Mouse (Mus musculus): ENCODE data around the gene Man2a2. TPM values are rescaled to one million over a fixed set of nuclear protein-coding genes. Genes with fewer than 3 reads are reported as not detected.

Gene Man2a2
- total and polyA plus RNA-seq, 3 experiments = 12.5 to 46.3 (median 44.3) TPM

DNA sequence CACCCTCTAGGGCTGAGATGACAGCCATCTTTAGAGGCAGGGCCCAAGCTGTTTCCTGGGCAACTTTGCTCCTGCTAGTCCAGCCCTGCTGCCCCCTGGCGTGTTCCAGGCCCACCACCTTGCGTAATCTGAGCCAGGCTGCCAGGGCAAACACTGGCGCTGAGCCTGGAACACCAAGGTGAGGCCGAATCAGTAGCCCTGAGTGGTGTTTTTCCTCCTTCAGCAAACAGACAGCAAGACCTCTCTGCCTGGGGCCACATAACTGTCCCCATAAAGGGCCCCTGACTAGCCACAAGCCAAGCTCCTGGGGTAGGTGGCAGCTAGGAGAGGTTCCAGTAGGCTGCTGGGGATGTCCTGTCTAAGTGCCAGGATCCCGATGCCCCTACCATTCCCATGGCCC is 28.9 kb upstream of the Man2a2 start:
- TF ChIP-seq HCFC1 (IDR thresholded peaks at IDR 0.05; ENCODE audit: low read depth, low read length) (no peak), SMC3 (IDR thresholded peaks at IDR 0.05; ENCODE audit: low read depth, low read length) (no peak)
- Histone ChIP-seq H3K4me2 (ENCODE audit: insufficient read depth, low read depth, poor library complexity, severe bottlenecking) (peak overlapping the region; percentile 79; the same call in 1 of the 2 replicates), H3K27ac (ENCODE audit: insufficient read depth, low read depth) (no peak overlapping the region), H3K27me3 (replicated peaks) (no peaks in the 10 kb centered on the region), H3K4me3 (replicated peaks in 1 of 3; ENCODE audit: low read depth in 2 of 3, low read length in 2 of 3, poor library complexity in 1 of 3) (peak overlapping the region in 1 of 3 experiments; percentile 13), H3K36me3 (replicated peaks in 1 of 2; ENCODE audit: control insufficient read depth in 1 of 2, insufficient read depth in 1 of 2, low read length in 1 of 2) (peaks cover 22 to 36% of the 10 kb centered on the region in 2 experiments), H3K79me2 (replicated peaks; ENCODE audit: control insufficient read depth, extremely low read depth, insufficient read depth, poor library complexity, severe bottlenecking) (peaks cover 24% of the 10 kb centered on the region), H3K9ac (ENCODE audit: insufficient read depth, low read depth) (no peak overlapping the region), H3K4me1 (ENCODE audit: control insufficient read depth in 1 of 2, insufficient read depth in 2 of 2) (peaks cover 17 to 53% of the 10 kb centered on the region in 2 experiments), H3K9me3 (replicated peaks; ENCODE audit: low read length) (no peaks in the 10 kb centered on the region)
- in situ Hi-C loops (cut with MboI; ENCODE audit: low pct_ligation_motif_present, low pct_unique_long_range_greater_than_20kb, low sequenced_read_pairs) = no loop called here
- DNase-seq (ENCODE audit: extremely low read depth) = no peak
- dilution Hi-C loops (cut with MboI; ENCODE audit: extremely low pct_ligation_motif_present, extremely low pct_unique_long_range_greater_than_20kb, low sequenced_read_pairs) = no loop called here

DNA sequence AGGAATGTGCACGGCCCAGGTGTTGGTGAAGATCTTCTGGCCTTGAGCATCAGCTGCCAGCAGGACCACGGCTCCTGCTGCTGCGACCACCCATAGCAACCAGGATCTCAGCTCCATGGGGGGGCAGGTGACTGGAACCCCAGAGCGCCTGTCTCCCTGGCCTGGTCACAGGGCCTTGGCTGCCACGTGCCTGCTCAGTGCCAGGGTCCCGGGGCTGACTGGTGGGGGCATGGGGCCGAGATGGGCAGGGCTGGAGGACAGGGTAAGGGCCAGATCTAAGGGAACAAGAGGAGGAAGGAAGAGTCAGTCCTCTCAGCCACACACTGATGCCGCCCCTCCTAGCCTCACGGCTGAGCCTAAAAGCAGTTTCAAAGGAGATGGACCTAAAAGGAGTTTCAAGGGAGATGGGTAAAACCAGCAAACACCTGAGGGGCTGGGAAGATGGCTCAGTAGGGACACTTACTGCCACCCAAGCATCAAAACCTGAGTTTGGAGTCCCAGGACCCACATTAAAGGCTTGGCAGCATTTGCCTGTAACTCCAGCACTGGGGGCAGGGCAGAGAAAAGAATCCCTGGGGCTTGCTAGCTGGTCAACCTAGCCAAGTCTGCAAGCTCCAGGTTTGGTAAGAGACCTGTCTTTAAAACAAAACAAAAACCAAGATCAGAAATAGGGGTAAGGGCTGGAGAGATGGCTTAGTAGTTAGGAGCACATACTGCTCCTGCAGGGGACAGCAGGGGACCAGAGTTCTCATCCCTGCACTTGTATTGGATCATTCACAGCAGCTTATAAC is 27.7 kb upstream of the Man2a2 start:
- H3K4me2 ChIP-seq (ENCODE audit: insufficient read depth, low read depth, poor library complexity, severe bottlenecking) = no peak overlapping the region
- H3K4me3 ChIP-seq (replicated peaks in 1 of 3; ENCODE audit: low read depth in 2 of 3, low read length in 2 of 3, poor library complexity in 1 of 3) = no peak overlapping the region
- no peak overlapping the region for H3K27ac ChIP-seq (ENCODE audit: insufficient read depth, low read depth)
- dilution Hi-C loops (cut with MboI; ENCODE audit: extremely low pct_ligation_motif_present, extremely low pct_unique_long_range_greater_than_20kb, low sequenced_read_pairs) = loop anchor here (25.0 kb wide), 1 partner anchor 163 kb away; no protein-coding TSS in a partner anchor
- no peaks in the 10 kb centered on the region for H3K9me3 ChIP-seq (replicated peaks; ENCODE audit: low read length)
- no peaks in the 10 kb centered on the region for H3K27me3 ChIP-seq (replicated peaks)
- H3K4me1 ChIP-seq (ENCODE audit: control insufficient read depth in 1 of 2, insufficient read depth in 2 of 2) = peaks cover 12 to 41% of the 10 kb centered on the region in 2 experiments
- TF ChIP-seq ZNF384 (IDR thresholded peaks at IDR 0.05; ENCODE audit: low read depth, low read length) (no peak), CTCF (conservative IDR thresholded peaks at IDR 0.05 in 1 of 2, IDR thresholded peaks at IDR 0.05 in 1 of 2; ENCODE audit: low read depth in 2 of 2, low read length in 2 of 2) (peak in 1 of 2 experiments; percentile 25; a peak in 2 of 4 replicates)
- H3K9ac ChIP-seq (ENCODE audit: insufficient read depth, low read depth) = no peak overlapping the region
- H3K79me2 ChIP-seq (replicated peaks; ENCODE audit: control insufficient read depth, extremely low read depth, insufficient read depth, poor library complexity, severe bottlenecking) = peaks cover 24% of the 10 kb centered on the region
- in situ Hi-C loops (cut with MboI; ENCODE audit: low pct_ligation_motif_present, low pct_unique_long_range_greater_than_20kb, low sequenced_read_pairs) = loop anchor here (25.0 kb wide), 1 partner anchor 438 kb away; the partner anchor contains the start of gene Iqgap1
- DNase-seq (ENCODE audit: extremely low read depth) = no peak
- H3K36me3 ChIP-seq (replicated peaks in 1 of 2; ENCODE audit: control insufficient read depth in 1 of 2, insufficient read depth in 1 of 2, low read length in 1 of 2) = peaks cover 25 to 44% of the 10 kb centered on the region in 2 experiments

DNA sequence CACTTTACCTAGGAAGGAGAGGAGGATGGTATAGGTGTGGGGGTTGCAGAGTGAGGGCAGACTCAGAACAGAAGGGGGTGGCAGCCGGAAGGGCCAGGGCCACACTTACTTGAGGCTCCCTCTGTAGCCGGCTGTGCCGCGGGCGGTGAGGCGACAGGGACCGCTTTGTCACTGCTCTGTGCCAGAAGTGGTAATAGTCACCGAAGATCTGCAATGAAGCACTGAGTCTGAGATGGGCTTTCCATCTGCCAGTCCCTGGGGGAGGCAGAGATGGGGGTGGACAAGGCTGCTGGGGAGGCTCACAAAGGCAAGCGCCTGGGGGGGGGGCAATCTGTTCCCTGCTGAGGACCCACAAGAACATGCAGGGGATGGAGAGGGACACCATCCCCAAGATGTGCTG is 26.8 kb upstream of the Man2a2 start:
- Histone ChIP-seq H3K4me2 (ENCODE audit: insufficient read depth, low read depth, poor library complexity, severe bottlenecking) (no peak overlapping the region), H3K27ac (ENCODE audit: insufficient read depth, low read depth) (no peak overlapping the region), H3K9ac (ENCODE audit: insufficient read depth, low read depth) (no peak overlapping the region), H3K79me2 (replicated peaks; ENCODE audit: control insufficient read depth, extremely low read depth, insufficient read depth, poor library complexity, severe bottlenecking) (peaks cover 24% of the 10 kb centered on the region), H3K4me1 (ENCODE audit: control insufficient read depth in 1 of 2, insufficient read depth in 2 of 2) (peaks cover 12 to 33% of the 10 kb centered on the region in 2 experiments), H3K9me3 (replicated peaks; ENCODE audit: low read length) (no peaks in the 10 kb centered on the region), H3K36me3 (replicated peaks in 1 of 2; ENCODE audit: control insufficient read depth in 1 of 2, insufficient read depth in 1 of 2, low read length in 1 of 2) (peaks cover 33 to 52% of the 10 kb centered on the region in 2 experiments), H3K27me3 (replicated peaks) (no peaks in the 10 kb centered on the region), H3K4me3 (replicated peaks in 1 of 3; ENCODE audit: low read depth in 2 of 3, low read length in 2 of 3, poor library complexity in 1 of 3) (no peak overlapping the region)
- dilution Hi-C loops (cut with MboI; ENCODE audit: extremely low pct_ligation_motif_present, extremely low pct_unique_long_range_greater_than_20kb, low sequenced_read_pairs) = loop anchor here (25.0 kb wide), 1 partner anchor 164 kb away; no protein-coding TSS in a partner anchor
- TF ChIP-seq ZC3H11A (IDR thresholded peaks at IDR 0.05; ENCODE audit: low read depth, low read length) (no peak), POLR2AphosphoS2 (IDR thresholded peaks at IDR 0.05; ENCODE audit: low read depth, low read length) (no peak), ZNF384 (IDR thresholded peaks at IDR 0.05; ENCODE audit: low read depth, low read length) (no peak), JUND (conservative IDR thresholded peaks at IDR 0.05; ENCODE audit: low read depth, low read length) (no peak), MAX (IDR thresholded peaks at IDR 0.05; ENCODE audit: low read length) (no peak), IRF4 (IDR thresholded peaks at IDR 0.05; ENCODE audit: low read depth, low read length) (no peak), TBP (conservative IDR thresholded peaks at IDR 0.05; ENCODE audit: low read depth, low read length) (no peak), UBTF (IDR thresholded peaks at IDR 0.05; ENCODE audit: low read depth, low read length) (no peak), JUN (IDR thresholded peaks at IDR 0.05; ENCODE audit: insufficient read depth, low read depth, low read length) (no peak), HCFC1 (IDR thresholded peaks at IDR 0.05; ENCODE audit: low read depth, low read length) (no peak), SIN3A (IDR thresholded peaks at IDR 0.05; ENCODE audit: low read length) (no peak), USF1 (IDR thresholded peaks at IDR 0.05; ENCODE audit: low read depth, low read length) (no peak), PAX5 (IDR thresholded peaks at IDR 0.05; ENCODE audit: low read length) (no peak), KAT2A (IDR thresholded peaks at IDR 0.05; ENCODE audit: insufficient replicate concordance, low read length) (no peak), USF2 (conservative IDR thresholded peaks at IDR 0.05; ENCODE audit: low read depth, low read length) (no peak)
- DNase-seq (ENCODE audit: extremely low read depth) = no peak
- in situ Hi-C loops (cut with MboI; ENCODE audit: low pct_ligation_motif_present, low pct_unique_long_range_greater_than_20kb, low sequenced_read_pairs) = loop anchor here (25.0 kb wide), 1 partner anchor 439 kb away; the partner anchor contains the start of gene Iqgap1
